Mouse (Mus musculus) ovary, postnatal 10 days (tissue): ENCODE measurements around the gene Ncmap.
A peak's percentile ranks its signal among the peaks of the same experiment; 100 is the strongest.
"Not testable (repeated sequence)": the region's sequence is repeated elsewhere in the genome, so short reads cannot be mapped to it uniquely, and the experiment has no call there.

Source experiments
- DNase-seq: peaks from one replicate; pipeline ENCODE4 v3.0.0; 2022; ENCODE audit warnings: low spot score

Ncmap gene

GRCm38 (mm10) chr4:135397551-135397950, 476 bp downstream of the Ncmap start:
- no peak for DNase-seq

GRCm38 (mm10) chr4:135396303-135396702, 1.7 kb downstream of the Ncmap start:
- no peak for DNase-seq

GRCm38 (mm10) chr4:135395375-135395774, 2.7 kb downstream of the Ncmap start:
- DNase-seq = no peak

GRCm38 (mm10) chr4:135394666-135395065, 3.4 kb downstream of the Ncmap start:
- DNase-seq = no peak

- no peak for DNase-seq
These were observed 4.6 kb downstream of the Ncmap start for GRCm38 (mm10) chr4:135393381-135393780.

GRCm38 (mm10) chr4:135392801-135393200, 5.2 kb downstream of the Ncmap start:
- no peak for DNase-seq

- DNase-seq = no peak
These were observed 7.0 kb downstream of the Ncmap start for GRCm38 (mm10) chr4:135391014-135391413.

GRCm38 (mm10) chr4:135385614-135386013, 12.4 kb downstream of the Ncmap start:
- no peak for DNase-seq

- DNase-seq = no peak
These were observed 15.7 kb downstream of the Ncmap start for GRCm38 (mm10) chr4:135382316-135382715.

- no peak for DNase-seq
These were observed 16.7 kb downstream of the Ncmap start for GRCm38 (mm10) chr4:135381355-135381754.

GRCm38 (mm10) chr4:135377241-135377640, 20.8 kb downstream of the Ncmap start:
- DNase-seq = no peak

- DNase-seq = no peak
These were observed 22.6 kb downstream of the Ncmap start for GRCm38 (mm10) chr4:135375444-135375843.

GRCm38 (mm10) chr4:135373299-135373698, 24.7 kb downstream of the Ncmap start:
- DNase-seq = no peak

- DNase-seq = no peak
These were observed 27.7 kb downstream of the Ncmap start for GRCm38 (mm10) chr4:135370372-135370771.

GRCm38 (mm10) chr4:135362828-135363227, 35.2 kb downstream of the Ncmap start:
- DNase-seq = no peak

GRCm38 (mm10) chr4:135361722-135362121, 36.3 kb downstream of the Ncmap start:
- no peak for DNase-seq

- no peak for DNase-seq
These were observed 39.3 kb downstream of the Ncmap start for GRCm38 (mm10) chr4:135358736-135359135.

GRCm38 (mm10) chr4:135357221-135357920, 40.7 kb downstream of the Ncmap start:
- no peak for DNase-seq

- no peak for DNase-seq
These were observed 42.0 kb downstream of the Ncmap start for GRCm38 (mm10) chr4:135355886-135356550.

- not testable (repeated sequence) for DNase-seq
These were observed 43.3 kb downstream of the Ncmap start for GRCm38 (mm10) chr4:135354751-135355150.

- DNase-seq = peak; percentile 8
These were observed 44.1 kb downstream of the Ncmap start for GRCm38 (mm10) chr4:135353794-135354450.

- DNase-seq = peak; percentile 95
These were observed 44.8 kb downstream of the Ncmap start, which contains the start of gene Srrm1 for GRCm38 (mm10) chr4:135353066-135353793. Srrm1 (minus strand) TSS chr4:135353321.
